Mouse (Mus musculus): Measurements from ENCODE around the gene Znrf1.

Znrf1 gene

DNA sequence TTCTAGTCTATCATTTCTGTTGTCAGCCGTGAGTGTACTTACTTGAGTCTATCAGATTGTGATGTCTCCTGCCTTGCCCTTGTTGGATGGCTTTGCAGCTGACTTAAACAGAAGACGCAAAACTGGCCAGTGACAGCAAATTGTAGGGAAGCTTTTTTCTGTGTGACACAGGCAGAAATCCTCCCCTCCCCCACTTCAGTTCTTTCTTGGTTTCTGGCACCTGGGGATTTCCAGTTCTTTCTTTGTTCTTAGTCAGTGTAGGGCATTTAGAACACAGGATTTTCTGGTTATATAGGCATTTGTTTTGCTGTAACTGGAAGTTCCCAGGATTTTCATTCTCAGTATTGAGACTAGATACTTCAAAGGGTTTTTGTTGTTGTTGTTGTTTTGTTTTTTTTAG is 34.5 kb downstream of the Znrf1 start:
- DNase-seq: no peak

DNA sequence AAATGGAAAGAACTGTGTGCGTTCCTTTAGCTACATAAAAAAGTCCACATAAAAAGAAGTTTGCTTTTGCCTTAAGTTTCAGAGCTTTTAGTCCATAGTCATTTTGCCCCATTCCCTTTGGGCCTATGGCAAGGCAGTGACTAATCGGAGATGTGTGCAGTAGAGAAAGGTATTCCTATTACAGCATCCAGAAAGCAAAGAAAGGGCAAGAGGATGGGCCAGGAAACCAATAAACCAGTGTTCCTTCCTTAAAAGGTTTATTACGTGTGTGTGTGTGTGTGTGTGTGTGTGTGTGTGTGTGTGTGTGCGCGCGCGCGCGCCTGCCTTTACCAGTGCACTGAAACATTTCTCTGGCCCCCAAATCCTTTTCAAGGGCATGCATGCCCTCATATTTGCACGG is 35.8 kb downstream of the Znrf1 start:
- no peak for DNase-seq

DNA sequence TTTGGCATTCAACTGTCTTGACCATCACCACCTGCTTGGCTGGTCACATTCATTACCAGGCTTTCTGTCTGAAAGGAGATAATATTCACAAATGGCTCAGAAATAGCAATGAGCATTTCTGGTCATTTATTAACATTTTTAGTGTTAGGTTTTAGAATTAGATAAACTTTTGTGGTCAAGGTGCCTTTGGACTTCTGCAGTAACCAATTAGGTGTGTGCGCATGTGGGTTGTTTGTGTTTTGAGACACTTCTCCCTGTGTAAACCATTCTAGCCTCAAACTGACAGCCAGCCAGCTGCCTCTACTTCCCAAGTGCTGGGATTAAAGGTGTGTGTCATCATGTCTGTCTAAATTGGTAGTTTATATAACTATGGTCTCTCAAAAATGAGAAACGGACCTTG is 36.5 kb downstream of the Znrf1 start:
- DNase-seq: no peak

DNA sequence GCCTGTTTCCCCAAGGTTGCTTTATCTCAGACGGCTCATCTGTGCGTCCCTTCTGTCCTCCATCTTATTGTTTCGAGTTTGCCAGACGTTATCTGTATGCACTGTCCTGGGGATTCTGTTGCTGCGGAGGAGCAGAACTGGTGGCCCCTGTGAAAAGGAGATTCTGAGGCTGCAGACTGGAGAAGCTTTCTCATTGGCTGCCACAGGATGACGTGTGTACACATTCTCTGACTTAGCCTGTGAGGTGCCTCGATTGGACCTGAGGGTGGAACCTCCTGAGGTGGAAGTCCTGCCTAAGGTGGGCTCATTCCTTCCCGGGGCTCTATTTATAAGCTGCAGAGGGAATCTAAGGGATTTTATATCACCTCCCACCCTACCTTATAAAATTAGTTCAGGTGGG is 37.7 kb downstream of the Znrf1 start:
- peak; percentile 29 for DNase-seq

DNA sequence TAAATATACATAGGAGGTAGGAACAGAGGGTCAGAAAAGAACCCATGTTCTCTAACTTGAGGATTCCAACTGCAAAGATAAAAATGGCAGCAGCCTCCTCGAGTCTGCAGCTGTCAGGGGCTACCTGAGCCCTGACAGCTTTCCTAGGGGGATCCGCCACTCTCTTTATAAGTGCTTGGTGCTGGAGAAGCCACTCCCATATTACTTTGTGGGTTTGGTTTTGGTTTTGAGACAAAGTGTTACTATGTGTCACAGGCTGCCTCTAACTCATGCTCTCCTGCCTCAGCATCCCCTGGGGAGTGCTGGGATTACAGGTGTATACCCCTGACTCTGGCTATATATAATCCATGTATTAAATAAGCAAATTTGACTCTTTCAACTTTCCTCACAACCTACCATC is 38.1 kb downstream of the Znrf1 start:
- DNase-seq: no peak

DNA sequence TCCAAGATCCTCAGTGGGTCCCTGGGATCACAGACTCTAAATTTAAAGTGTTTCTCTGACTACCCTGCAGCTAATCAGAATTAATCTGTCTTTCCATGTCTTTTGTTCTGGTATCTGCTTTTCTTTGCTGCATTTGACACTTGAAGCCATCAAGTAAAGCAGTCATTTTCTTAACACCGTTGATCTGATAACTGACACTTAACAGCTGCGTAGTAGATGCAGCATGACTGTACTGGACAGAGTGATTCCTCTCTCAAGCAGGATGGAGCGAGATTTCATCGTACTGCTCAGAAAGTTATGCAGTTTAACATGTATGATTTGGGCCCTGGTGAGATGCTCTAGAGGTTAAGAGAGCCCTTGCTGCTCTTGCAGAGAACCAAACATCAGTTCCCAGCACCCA is 39.6 kb downstream of the Znrf1 start:
- DNase-seq: no peak

DNA sequence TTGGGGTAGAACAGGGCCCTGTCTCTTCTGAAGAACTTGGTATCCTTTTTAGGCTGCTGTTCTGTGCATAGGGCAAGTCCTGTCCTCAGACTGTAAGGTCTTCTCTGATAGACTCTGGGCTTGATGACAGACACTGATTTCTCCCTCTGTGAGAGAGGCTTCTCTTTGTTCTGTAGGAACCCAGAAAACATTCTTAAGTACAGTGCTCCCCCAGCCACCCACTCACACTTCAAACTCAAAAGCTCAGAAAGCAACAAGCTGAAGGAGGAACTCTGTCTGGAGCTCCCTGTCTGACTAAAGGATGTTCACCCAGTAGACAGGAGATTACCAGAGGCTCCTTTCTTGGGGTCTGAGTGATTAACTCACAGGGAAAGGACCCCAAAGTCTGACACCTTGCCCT is 40.6 kb downstream of the Znrf1 start:
- no peak for DNase-seq

DNA sequence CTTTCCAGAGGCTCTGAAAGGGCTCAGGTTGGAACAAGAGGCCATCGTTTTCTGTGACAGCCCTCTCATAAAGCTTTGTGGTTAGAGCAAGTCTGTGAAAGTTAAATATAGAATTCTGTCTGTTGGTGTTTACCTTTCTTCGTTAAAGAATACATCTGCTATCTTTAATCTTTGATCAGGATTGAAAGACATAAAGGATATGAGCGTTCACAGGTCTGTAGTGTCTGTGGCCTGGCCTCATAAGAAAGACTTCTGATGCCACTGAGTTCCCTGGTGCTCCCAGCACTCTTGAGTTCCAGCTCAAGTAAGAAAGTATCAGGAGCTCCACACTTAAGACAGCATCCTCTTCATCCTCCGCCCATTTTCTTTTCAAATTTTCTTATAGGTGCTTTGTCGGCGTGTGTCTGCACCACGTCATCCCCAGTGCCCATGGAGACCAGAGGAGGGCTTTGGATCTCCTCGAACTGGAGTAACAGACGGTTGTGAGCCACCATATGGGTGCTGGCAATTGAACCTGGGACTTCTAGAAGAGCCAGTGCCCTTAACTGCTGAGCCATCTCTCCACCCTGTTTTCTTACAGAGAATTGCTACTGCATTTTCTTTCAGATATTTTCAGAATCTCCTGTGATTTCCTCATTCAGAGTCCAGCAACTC is 42.1 kb downstream of the Znrf1 start:
- DNase-seq: no peak

DNA sequence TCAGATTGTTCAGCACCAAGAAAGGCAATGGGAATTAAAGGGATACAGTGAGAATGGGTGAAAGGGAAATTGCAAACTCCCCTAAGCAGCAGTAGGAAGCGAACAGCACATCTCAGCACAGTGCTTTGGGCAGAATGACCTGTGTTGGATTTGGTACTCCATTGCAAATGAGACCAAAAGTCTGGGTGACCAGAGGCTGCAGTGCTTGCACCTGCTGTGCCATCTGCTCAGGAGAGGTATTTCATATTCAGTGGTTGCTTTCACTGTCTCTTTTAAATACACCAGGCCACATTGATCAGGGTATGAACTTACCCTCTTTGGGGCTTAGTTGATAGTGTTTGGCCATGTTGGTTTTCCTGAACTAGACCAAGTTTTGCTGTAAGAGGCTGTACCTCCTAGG is 43.4 kb downstream of the Znrf1 start:
- no peak for DNase-seq

DNA sequence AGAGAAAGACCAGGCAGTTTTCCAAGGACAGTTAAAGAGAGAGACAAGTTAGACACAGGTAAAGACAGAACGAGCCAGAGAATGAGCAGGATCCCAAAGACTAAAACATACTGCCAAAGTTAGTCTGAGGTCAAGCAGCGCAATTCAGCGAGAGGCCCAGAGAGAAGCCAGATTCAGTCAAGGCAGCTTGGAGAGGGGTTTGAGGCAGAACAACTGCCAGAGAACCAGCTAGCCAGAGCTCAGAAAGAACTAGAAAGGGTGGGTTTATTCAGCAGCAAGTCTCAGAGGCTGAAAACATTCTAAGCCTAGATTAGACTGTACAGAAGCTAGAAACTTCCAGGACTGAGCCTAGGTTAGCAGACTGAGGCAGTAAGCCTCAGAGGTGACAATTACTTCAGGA is 44.4 kb downstream of the Znrf1 start:
- DNase-seq: no peak

DNA sequence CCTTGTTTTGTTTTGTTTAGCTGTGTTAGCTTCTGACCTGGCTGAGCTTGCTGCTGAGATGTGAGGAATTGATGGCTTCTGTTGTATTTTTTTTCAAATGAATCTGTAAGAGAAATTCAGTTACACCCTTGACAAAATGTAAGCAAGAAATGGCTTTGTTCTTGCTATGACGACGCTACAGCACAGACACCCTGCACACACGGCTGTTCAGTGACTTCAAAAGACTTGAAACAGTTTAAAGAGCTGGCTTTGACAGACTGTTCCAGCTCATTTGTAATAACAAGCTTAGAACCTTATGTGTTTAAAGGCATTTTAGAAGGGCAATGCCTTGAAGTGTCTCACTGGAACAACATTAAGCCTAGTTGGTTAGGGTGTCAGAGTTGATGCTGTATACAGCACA is 46.5 kb downstream of the Znrf1 start:
- no peak for DNase-seq

DNA sequence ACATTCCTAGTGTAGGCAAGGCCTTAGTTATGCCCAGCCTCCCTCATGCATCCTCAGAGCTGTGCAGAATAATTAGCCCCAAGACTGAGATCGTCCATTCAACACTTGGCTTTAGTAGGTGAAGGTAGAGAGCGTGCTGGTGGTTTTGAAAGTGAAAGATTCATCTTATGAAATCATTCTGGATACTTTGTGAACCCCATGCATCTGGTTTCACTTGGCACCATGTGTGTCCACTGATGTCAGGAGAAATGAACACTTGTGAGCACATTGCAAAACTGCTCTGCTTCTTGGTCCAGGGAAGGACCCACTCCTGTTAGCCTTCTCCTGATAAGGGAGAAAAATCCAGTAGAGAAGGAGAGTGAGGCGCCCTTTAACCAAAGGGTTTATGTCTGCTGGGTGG is 49.0 kb downstream of the Znrf1 start:
- no peak for DNase-seq

DNA sequence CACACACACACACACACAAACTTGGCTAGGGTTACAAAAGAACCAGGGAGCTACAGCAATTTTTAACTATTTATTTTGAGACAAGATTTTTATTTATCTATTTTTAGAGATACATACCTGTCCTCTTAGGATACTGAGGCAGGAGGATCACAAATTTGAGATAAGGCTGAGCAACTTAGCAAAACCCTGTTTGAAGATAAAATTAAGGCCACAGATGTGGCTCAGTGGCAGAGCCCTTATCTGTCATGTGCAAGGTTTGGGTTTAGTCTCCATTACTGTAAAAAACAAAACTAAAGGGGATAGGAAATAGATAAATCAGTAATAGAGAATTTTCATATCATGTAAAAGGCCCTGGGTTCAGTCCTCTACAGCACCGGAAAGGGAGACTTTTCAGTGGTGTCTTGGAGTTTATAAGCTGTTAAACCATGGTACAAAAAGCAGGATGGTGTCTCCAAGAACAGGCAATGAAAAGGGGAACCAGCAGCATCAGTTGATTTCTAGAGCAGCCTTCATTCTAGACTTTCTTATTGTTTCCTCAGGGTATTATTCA is 51.7 kb downstream of the Znrf1 start:
- no peak for DNase-seq

DNA sequence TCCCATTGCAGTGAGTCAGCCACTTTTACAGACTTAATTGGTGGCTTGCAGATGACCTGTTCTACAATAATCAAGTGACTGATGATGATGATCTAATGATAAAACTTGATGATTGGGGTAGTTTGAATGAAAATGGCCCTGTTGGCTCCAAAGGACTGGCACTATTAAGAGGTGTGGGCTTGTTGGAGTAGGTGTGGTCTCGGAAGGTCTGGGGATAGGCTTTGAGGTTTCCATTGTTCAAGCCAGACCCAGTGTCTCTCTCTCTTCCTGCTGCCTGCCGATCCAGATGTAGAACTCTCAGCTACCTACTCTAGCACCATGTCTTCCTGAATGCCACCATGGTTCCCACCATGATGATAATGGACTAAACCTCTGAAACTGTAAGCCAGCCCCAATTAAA is 52.4 kb downstream of the Znrf1 start:
- DNase-seq: no peak

DNA sequence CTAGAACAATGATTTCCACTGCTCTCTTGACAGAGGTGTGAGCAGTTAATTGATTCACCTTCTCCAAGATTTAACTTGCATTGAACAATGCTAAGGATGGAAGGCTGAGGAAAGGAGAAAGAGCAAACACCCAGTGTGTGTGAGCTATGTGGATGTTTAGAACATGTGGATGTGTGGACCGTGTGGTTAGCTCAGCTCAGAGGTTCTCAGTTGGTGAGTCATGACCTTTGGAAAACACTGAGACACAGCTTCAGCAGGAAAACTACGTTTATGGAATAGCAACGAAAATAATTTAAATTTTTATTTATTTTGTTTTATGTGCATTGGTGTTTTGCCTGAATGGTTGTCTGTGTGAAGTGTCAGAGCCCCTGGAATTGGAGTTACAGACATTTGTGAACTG is 54.3 kb downstream of the Znrf1 start:
- DNase-seq: no peak

DNA sequence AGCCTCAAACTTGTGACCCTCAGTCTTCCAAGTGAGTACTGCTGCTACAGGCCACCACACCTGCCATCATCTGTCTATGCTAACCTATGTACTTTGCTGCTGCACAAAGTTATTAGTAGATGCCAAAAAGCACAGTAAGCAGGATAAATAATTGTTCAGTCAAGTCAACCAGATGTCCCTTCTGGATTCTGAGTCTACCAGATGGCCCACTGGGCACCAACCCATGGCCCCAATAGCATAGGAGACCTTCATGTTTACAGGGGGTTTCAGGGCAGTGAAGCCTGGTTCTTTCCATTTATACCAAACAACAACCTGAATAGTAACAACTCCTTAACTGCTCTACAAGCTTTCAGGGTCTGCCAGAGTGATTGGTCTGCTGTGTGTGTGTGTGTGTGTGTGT is 55.3 kb downstream of the Znrf1 start:
- no peak for DNase-seq

DNA sequence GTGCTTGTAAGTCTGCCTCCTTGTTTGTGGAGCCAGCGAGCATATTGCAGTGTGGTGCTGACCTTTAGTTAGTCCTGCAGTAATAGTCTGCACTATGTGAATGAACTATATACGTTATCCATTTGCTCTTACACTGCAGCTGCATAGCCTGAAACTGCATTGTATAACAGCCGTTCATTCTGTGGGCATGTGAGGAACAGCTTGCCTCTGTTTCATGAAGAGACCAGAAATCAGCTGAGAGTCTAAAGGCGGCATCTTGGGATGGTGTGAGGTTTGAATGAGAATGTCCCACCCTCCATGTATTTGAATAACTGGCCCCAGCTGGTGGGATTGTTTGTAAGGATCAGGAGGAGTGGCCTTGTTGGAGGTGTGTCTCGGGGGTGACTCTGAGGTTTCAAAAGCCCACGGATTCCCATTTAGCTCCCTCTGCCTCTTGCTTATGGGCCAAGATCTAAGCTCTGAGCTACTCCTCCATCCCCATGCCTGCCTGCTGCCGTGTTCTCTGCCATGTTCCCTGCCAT is 56.6 kb downstream of the Znrf1 start:
- no peak for DNase-seq

DNA sequence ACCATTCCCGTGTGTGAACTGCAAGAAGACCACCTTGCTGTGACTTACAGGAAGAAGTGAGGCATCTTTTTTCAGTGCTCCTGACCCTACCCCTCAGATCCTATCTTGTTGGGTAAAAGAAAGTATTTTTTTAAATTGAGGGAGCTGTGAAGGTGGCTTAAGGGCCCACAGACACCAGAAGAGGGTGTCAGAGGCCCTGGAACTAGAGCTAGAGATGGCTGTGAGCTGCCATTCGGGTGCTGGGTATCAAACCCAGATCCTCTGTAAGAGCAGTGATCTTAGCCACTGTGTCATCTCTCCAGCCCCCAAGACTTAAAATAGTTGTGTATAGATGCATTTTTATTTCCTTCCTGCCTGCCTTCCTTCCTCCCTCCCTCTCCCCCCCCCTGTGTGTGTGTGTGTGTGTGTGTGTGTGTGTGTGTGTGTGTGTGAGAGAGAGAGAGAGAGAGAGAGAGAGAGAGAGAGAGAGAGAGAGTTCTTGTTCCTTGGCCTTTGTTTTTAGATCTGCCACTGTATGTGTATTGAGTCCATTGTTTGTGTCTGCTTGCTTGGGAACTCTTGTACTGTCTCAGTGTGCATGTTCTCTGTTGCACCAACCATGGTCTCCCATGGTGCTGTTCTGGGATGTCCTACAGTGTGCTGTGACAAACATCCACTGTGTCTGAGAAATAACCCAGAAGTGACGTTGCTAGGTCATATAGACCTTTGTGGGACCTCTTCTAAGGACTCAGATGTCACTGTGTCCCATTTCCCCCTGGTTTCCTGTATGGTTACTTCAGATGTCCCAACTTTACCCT is 58.3 kb downstream of the Znrf1 start:
- no peak for DNase-seq

DNA sequence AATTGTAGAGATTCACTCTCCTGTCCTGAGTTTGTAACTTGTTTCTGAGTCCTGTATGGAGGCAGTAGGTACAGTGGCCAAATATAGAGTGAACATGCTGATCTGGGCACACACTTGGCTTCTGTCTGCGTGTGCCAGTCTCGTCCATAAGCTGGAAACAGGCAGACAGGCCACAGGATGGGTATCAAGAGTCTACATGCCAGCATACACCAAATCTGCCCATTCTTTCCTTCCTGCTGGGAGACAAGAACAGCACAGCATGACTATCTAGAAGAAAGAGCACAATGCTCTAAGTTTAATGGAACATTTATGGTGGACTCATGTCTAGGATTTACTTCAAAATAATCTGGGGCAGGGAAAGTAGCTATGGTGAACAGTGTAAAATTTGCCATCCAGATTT is 59.1 kb downstream of the Znrf1 start:
- DNase-seq: no peak

DNA sequence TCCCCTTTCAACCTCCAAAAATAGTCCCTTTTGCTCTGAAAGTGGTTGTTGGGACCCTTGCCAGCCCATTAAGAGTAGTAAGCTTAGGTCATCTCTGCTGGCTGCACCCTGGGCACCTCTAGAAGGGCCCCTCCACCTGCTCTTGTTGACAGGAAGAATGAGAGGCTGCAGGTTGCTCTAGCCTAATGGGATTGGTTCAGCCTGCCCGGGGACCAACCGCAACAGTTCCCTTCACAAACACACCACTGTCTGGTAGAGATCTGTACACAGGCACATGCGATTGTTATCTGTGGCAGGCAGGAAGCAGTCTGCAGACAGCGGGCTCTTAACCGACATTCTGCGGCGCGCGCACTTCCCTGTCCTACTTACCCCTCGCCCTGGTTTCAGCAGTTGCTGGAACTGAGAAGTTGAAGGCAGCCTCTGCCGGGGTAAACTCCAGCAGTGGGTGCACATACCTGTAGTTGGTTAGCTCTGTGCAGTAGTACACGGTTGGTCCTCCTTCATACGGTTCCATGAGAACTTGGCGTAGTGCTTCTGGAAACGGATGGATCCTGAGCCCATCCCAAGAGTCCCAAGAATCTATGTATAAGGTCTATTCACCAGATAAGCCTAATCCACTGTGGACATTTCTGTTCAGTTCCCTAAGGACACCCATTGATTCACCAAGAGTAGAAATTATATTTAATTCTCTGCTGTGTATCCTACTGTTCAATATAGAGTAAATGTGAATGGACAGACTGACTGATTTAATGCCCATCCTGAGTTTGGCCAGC is 60.0 kb downstream of the Znrf1 start:
- DNase-seq: peak; percentile 31

DNA sequence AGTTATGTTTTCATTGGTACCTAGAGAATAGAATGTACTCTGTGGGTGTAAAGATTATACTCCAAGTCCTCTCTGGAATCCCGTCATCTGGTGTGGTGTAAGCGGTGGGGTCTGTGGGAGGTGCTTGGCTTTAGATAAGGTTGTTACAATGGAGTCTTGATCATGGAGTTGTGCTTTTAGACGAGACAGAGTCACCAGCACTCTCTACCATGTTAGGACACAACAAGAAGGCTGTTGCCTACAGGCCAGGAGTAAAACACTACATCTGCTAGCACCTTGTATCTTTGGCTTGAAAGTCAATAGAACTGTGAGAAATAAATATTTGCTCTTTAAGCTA is 60.6 kb downstream of the Znrf1 start:
- no peak for DNase-seq

DNA sequence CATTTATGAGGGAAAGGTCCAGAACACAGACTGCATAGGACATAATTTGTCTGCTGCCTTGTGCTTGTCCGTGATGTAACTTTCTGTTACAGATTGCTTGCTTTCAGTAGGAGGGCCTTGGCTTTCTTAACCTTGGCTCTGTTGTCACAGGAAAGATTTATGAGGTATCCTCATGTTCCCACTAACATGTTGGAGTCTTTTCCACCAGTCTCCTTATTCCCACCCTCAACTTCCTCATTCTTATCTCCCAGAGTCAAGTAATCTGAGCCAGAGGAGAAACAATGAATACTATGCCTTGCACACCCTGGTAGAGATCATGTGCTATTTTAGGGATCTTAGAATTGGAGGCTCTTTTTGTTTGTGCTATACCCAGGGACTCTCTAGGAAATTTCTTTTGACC is 61.4 kb downstream of the Znrf1 start:
- no peak for DNase-seq

DNA sequence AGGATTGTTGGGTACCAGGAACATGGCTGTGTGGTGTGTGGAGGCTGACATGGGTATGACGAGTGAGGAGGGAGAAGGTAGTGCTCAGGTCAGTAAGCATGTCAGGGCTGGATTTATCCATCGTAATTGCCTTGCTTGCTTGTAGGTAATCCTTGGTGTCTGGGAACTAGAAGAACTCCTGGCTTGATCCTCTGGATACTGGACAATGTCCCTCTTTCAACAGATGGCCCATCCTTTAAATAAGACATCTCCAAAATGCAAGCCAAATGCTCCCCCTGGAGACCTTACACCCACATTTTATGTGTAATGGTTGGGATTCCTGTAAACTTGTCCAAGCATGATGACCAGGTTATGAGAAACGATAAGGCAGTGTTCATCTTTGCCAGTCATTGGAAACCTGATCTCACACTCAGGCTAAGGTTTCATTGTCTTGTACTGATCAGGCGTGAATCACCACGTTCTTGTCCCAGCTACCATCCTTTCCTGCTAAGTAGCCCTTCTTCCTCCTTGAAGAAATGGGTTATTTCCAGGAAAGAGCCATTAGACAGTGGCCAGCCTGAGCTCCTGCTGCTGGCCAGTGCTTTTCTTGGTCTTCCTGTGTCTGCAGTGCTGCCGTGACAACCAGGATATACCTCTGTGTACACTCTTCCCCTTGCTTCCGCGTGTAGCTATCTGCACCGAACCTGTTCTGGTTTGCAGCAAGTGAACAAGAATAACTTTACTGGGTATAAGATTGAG is 64.0 kb downstream of the Znrf1 start:
- DNase-seq: no peak

All from right cerebral cortex, postnatal 14 days (tissue).